Mouse (Mus musculus): ENCODE results near the gene Slc7a10. TPM values are rescaled to one million over a fixed set of nuclear protein-coding genes. Genes with fewer than 3 reads are reported as not detected.
A peak's percentile ranks its signal among the peaks of the same experiment; 100 is the strongest.

Slc7a10 gene
- polyA plus RNA-seq (2014; fragmentation: Nextera tagmentation; extraction: Ambion mirVana): 0.16 TPM in 1 of 2 replicates, not detected in the other

GRCm38 (mm10) chr7:35185889-35186569, at the start of gene Slc7a10:
Slc7a10 (plus strand) TSS chr7:35186385.
- 2% methylated on average over 43 of the region's 43 CpGs for WGBS
- Histone ChIP-seq H3K27ac (replicated peaks; ENCODE audit: low read depth, low read length) (no peak within 1 kb of the TSS), H3K9me3 (ENCODE audit: control insufficient read depth, low read length) (peaks cover 2% of the 10 kb centered on the region; the same call in 1 of the 2 replicates), H3K9ac (ENCODE audit: low read length) (peak within 1 kb of the TSS; percentile 30; the same call in 1 of the 2 replicates), H3K4me2 (ENCODE audit: low read depth, severe bottlenecking) (peak within 1 kb of the TSS; percentile 59), H3K36me3 (ENCODE audit: control insufficient read depth, insufficient read depth, low read length) (no peaks in the 10 kb centered on the region), H3K27me3 (ENCODE audit: control insufficient read depth, insufficient read depth, low read length) (peaks cover 40% of the 10 kb centered on the region), H3K4me1 (ENCODE audit: control insufficient read depth, insufficient read depth, low read length) (peaks cover 5% of the 10 kb centered on the region), H3K4me3 (ENCODE audit: low read depth, low read length) (peak within 1 kb of the TSS; percentile 28)
- DNase-seq (ENCODE audit: low spot score) (peak; percentile 45), ATAC-seq (ENCODE audit: insufficient number of reproducible peaks, low FRiP score, low TSS enrichment, low read depth) (peak; percentile 8; the same call in 1 of the 2 replicates)

- no peak overlapping the region for H3K27ac ChIP-seq (replicated peaks; ENCODE audit: low read depth, low read length)
- 82% methylated on average over 1 of the region's 1 CpGs for WGBS
- H3K4me2 ChIP-seq (ENCODE audit: low read depth, severe bottlenecking): no peak overlapping the region
- no peaks in the 10 kb centered on the region; the same call in 1 of the 2 replicates for H3K4me1 ChIP-seq (ENCODE audit: control insufficient read depth, insufficient read depth, low read length)
- H3K9me3 ChIP-seq (ENCODE audit: control insufficient read depth, low read length): no peaks in the 10 kb centered on the region
- H3K9ac ChIP-seq (ENCODE audit: low read length): no peak overlapping the region
- ATAC-seq (ENCODE audit: insufficient number of reproducible peaks, low FRiP score, low TSS enrichment, low read depth): no peak
- H3K4me3 ChIP-seq (ENCODE audit: low read depth, low read length): no peak overlapping the region
- 0 out of 2 replicates have a peak, but pooled peaks cover 2% of the 10 kb centered on the region for H3K27me3 ChIP-seq (ENCODE audit: control insufficient read depth, insufficient read depth, low read length)
- no peaks in the 10 kb centered on the region for H3K36me3 ChIP-seq (ENCODE audit: control insufficient read depth, insufficient read depth, low read length)
- no peak for DNase-seq (ENCODE audit: low spot score)
These were observed 48.7 kb upstream of the Slc7a10 start for GRCm38 (mm10) chr7:35137524-35137923.

GRCm38 (mm10) chr7:35138481-35138880, 47.7 kb upstream of the Slc7a10 start:
- Histone ChIP-seq H3K4me2 (ENCODE audit: low read depth, severe bottlenecking) (no peak overlapping the region), H3K9ac (ENCODE audit: low read length) (no peak overlapping the region), H3K4me3 (ENCODE audit: low read depth, low read length) (no peak overlapping the region), H3K27me3 (ENCODE audit: control insufficient read depth, insufficient read depth, low read length) (0 out of 2 replicates have a peak, but pooled peaks cover 2% of the 10 kb centered on the region), H3K9me3 (ENCODE audit: control insufficient read depth, low read length) (no peaks in the 10 kb centered on the region), H3K27ac (replicated peaks; ENCODE audit: low read depth, low read length) (no peak overlapping the region), H3K36me3 (ENCODE audit: control insufficient read depth, insufficient read depth, low read length) (no peaks in the 10 kb centered on the region), H3K4me1 (ENCODE audit: control insufficient read depth, insufficient read depth, low read length) (no peaks in the 10 kb centered on the region; the same call in 1 of the 2 replicates)
- WGBS: 63% methylated on average over 4 of the region's 4 CpGs
- ATAC-seq (ENCODE audit: insufficient number of reproducible peaks, low FRiP score, low TSS enrichment, low read depth) (no peak), DNase-seq (ENCODE audit: low spot score) (no peak)

- H3K36me3 ChIP-seq (ENCODE audit: control insufficient read depth, insufficient read depth, low read length): no peaks in the 10 kb centered on the region
- no peak for DNase-seq (ENCODE audit: low spot score)
- no peaks in the 10 kb centered on the region for H3K27me3 ChIP-seq (ENCODE audit: control insufficient read depth, insufficient read depth, low read length)
- no peaks in the 10 kb centered on the region; the same call in 1 of the 2 replicates for H3K4me1 ChIP-seq (ENCODE audit: control insufficient read depth, insufficient read depth, low read length)
- H3K4me3 ChIP-seq (ENCODE audit: low read depth, low read length): no peak overlapping the region
- 80% methylated on average over 5 of the region's 5 CpGs for WGBS
- no peak overlapping the region for H3K27ac ChIP-seq (replicated peaks; ENCODE audit: low read depth, low read length)
- no peak for ATAC-seq (ENCODE audit: insufficient number of reproducible peaks, low FRiP score, low TSS enrichment, low read depth)
- H3K4me2 ChIP-seq (ENCODE audit: low read depth, severe bottlenecking): no peak overlapping the region
- H3K9me3 ChIP-seq (ENCODE audit: control insufficient read depth, low read length): no peaks in the 10 kb centered on the region
- H3K9ac ChIP-seq (ENCODE audit: low read length): no peak overlapping the region
These were observed 46.3 kb upstream of the Slc7a10 start for GRCm38 (mm10) chr7:35139880-35140279.

- no peak overlapping the region for H3K27ac ChIP-seq (replicated peaks; ENCODE audit: low read depth, low read length)
- H3K4me1 ChIP-seq (ENCODE audit: control insufficient read depth, insufficient read depth, low read length): no peaks in the 10 kb centered on the region; the same call in 1 of the 2 replicates
- DNase-seq (ENCODE audit: low spot score) (no peak), ATAC-seq (ENCODE audit: insufficient number of reproducible peaks, low FRiP score, low TSS enrichment, low read depth) (no peak)
- WGBS: 73% methylated on average over 5 of the region's 5 CpGs
- H3K36me3 ChIP-seq (ENCODE audit: control insufficient read depth, insufficient read depth, low read length): no peaks in the 10 kb centered on the region
- H3K9me3 ChIP-seq (ENCODE audit: control insufficient read depth, low read length): no peaks in the 10 kb centered on the region
- no peak overlapping the region for H3K4me3 ChIP-seq (ENCODE audit: low read depth, low read length)
- no peak overlapping the region for H3K9ac ChIP-seq (ENCODE audit: low read length)
- no peaks in the 10 kb centered on the region for H3K27me3 ChIP-seq (ENCODE audit: control insufficient read depth, insufficient read depth, low read length)
- H3K4me2 ChIP-seq (ENCODE audit: low read depth, severe bottlenecking): no peak overlapping the region
These were observed 44.7 kb upstream of the Slc7a10 start for GRCm38 (mm10) chr7:35141519-35141918.

GRCm38 (mm10) chr7:35142522-35142921, 43.7 kb upstream of the Slc7a10 start:
- H3K4me2 ChIP-seq (ENCODE audit: low read depth, severe bottlenecking): no peak overlapping the region
- no peaks in the 10 kb centered on the region for H3K36me3 ChIP-seq (ENCODE audit: control insufficient read depth, insufficient read depth, low read length)
- no peaks in the 10 kb centered on the region for H3K27me3 ChIP-seq (ENCODE audit: control insufficient read depth, insufficient read depth, low read length)
- WGBS: 73% methylated on average over 8 of the region's 8 CpGs
- ATAC-seq (ENCODE audit: insufficient number of reproducible peaks, low FRiP score, low TSS enrichment, low read depth) (no peak), DNase-seq (ENCODE audit: low spot score) (no peak)
- H3K4me1 ChIP-seq (ENCODE audit: control insufficient read depth, insufficient read depth, low read length): no peaks in the 10 kb centered on the region; the same call in 1 of the 2 replicates
- H3K9ac ChIP-seq (ENCODE audit: low read length): no peak overlapping the region
- no peaks in the 10 kb centered on the region for H3K9me3 ChIP-seq (ENCODE audit: control insufficient read depth, low read length)
- no peak overlapping the region for H3K27ac ChIP-seq (replicated peaks; ENCODE audit: low read depth, low read length)
- H3K4me3 ChIP-seq (ENCODE audit: low read depth, low read length): no peak overlapping the region

- Histone ChIP-seq H3K4me1 (ENCODE audit: control insufficient read depth, insufficient read depth, low read length) (no peaks in the 10 kb centered on the region; the same call in 1 of the 2 replicates), H3K4me3 (ENCODE audit: low read depth, low read length) (no peak overlapping the region), H3K27me3 (ENCODE audit: control insufficient read depth, insufficient read depth, low read length) (no peaks in the 10 kb centered on the region), H3K9me3 (ENCODE audit: control insufficient read depth, low read length) (no peaks in the 10 kb centered on the region), H3K4me2 (ENCODE audit: low read depth, severe bottlenecking) (no peak overlapping the region), H3K27ac (replicated peaks; ENCODE audit: low read depth, low read length) (no peak overlapping the region), H3K36me3 (ENCODE audit: control insufficient read depth, insufficient read depth, low read length) (no peaks in the 10 kb centered on the region), H3K9ac (ENCODE audit: low read length) (no peak overlapping the region)
- ATAC-seq (ENCODE audit: insufficient number of reproducible peaks, low FRiP score, low TSS enrichment, low read depth) (no peak), DNase-seq (ENCODE audit: low spot score) (no peak)
- 71% methylated on average over 6 of the region's 6 CpGs for WGBS
These were observed 42.1 kb upstream of the Slc7a10 start for GRCm38 (mm10) chr7:35143864-35144618.

GRCm38 (mm10) chr7:35145068-35145467, 41.1 kb upstream of the Slc7a10 start:
- Histone ChIP-seq H3K9me3 (ENCODE audit: control insufficient read depth, low read length) (no peaks in the 10 kb centered on the region), H3K36me3 (ENCODE audit: control insufficient read depth, insufficient read depth, low read length) (no peaks in the 10 kb centered on the region), H3K27ac (replicated peaks; ENCODE audit: low read depth, low read length) (no peak overlapping the region), H3K9ac (ENCODE audit: low read length) (no peak overlapping the region), H3K27me3 (ENCODE audit: control insufficient read depth, insufficient read depth, low read length) (no peaks in the 10 kb centered on the region), H3K4me3 (ENCODE audit: low read depth, low read length) (no peak overlapping the region), H3K4me1 (ENCODE audit: control insufficient read depth, insufficient read depth, low read length) (no peaks in the 10 kb centered on the region; the same call in 1 of the 2 replicates), H3K4me2 (ENCODE audit: low read depth, severe bottlenecking) (no peak overlapping the region)
- DNase-seq (ENCODE audit: low spot score) (no peak), ATAC-seq (ENCODE audit: insufficient number of reproducible peaks, low FRiP score, low TSS enrichment, low read depth) (no peak)
- WGBS: 84% methylated on average over 9 of the region's 9 CpGs
